Mouse (Mus musculus) heart, adult 2 months (tissue): ENCODE data around the gene Gm49486.

Experiments used
- CTCF ChIP-seq: fragments of 200-600 bp; IDR thresholded peaks from 2 replicates; pipeline ENCODE4 v1.8.1; 2022; ENCODE audit warnings: antibody characterized with exemption, mild to moderate bottlenecking, moderate library complexity
- POLR2A ChIP-seq: fragments of 200-500 bp; IDR thresholded peaks from 2 replicates; pipeline ENCODE4 v1.6.1; 2011; ENCODE audit warnings: mild to moderate bottlenecking, low read depth, low read length, control low read depth; ENCODE audit not compliant: insufficient read depth

- TF ChIP-seq CTCF, result no peak
- no peak for TF ChIP-seq POLR2A
Measured at GRCm38 (mm10) chr15:79298553-79298952, 69.4 kb downstream of the Gm49486 start.
